Comparison of ENCODE assay signal across 10 mouse cellular contexts in the genomic region with DNA sequence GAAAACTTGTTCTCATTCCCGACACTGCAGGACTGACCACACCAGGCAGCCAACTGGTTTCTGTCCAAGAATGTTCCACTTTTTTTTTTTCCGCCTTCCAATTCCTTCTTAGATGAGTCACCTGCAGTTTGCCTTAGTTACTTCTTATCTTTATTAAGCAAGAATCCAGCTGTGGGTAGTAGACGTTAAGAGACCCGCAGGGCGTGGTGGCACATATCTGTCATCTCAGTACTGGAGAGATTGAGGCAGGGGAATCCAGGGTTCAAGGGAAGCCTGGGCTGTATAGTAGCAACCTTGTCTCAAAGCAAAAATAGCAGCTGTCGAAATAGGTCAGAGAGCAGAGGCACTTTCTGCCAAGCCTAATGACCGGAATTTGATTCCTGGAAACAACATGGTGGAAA. TPM values are rescaled to one million over a fixed set of nuclear protein-coding genes. Genes with fewer than 3 reads are reported as not detected.
A peak's percentile ranks its signal among the peaks of the same experiment; 100 is the strongest.
DNase-seq lines count a peak whose midpoint lies in the region; ATAC-seq lines count a peak whose summit lies in the region.
"Had no signal": no experiment of that assay in that cellular context is flagged by ENCODE, and none has a peak within 500 bp of the region (broad histone marks: within the 10 kb centered on the region; RNA-seq: fewer than 3 reads in every experiment).

No protein-coding gene starts in this region.

- 48% methylated on average over 7 of the region's 7 CpGs for WGBS in heart, embryonic 11.5 days (ENCODE audit: insufficient replicate concordance)
- 75% methylated on average over 7 of the region's 7 CpGs for WGBS in intestine, embryonic 14.5 days
- WGBS in midbrain, embryonic 16.5 days, result 92% methylated on average over 7 of the region's 7 CpGs

- no peak overlapping the region for H3K9ac ChIP-seq in heart, embryonic 11.5 days (ENCODE audit: low read depth, low read length)
- H3K9ac ChIP-seq in intestine, embryonic 14.5 days (ENCODE audit: low read length), result no peak overlapping the region
- H3K9ac ChIP-seq in midbrain, embryonic 16.5 days (ENCODE audit: low read depth, low read length), result no peak overlapping the region
- H3K9ac ChIP-seq: embryonic facial prominence, embryonic 13.5 days had no signal

- no peak overlapping the region for H3K27ac ChIP-seq in heart, embryonic 11.5 days (ENCODE audit: low read depth, low read length)
- H3K27ac ChIP-seq in intestine, embryonic 14.5 days (ENCODE audit: low read depth), result peak overlapping the region; percentile 24; the same call in 1 of the 2 replicates
- H3K27ac ChIP-seq in midbrain, embryonic 16.5 days (ENCODE audit: low read length), result no peak overlapping the region
- H3K27ac ChIP-seq: embryonic facial prominence, embryonic 13.5 days had no signal

- no peak for ATAC-seq in heart, embryonic 11.5 days (replicated peaks; ENCODE audit: insufficient number of reproducible peaks, low FRiP score, low TSS enrichment)
- peak; percentile 45; the same call in 1 of the 2 replicates for ATAC-seq in intestine, embryonic 14.5 days (replicated peaks; ENCODE audit: low FRiP score, low TSS enrichment, low read depth)
- peak; percentile 73 for ATAC-seq in megakaryocyte progenitor cell, adult 5-6 weeks (replicated peaks; ENCODE audit: poor library complexity)
- no peak for ATAC-seq in midbrain, embryonic 16.5 days

- H3K27me3 ChIP-seq in heart, embryonic 11.5 days (ENCODE audit: control insufficient read depth, insufficient read depth, low read length), result no peaks in the 10 kb centered on the region
- no peaks in the 10 kb centered on the region for H3K27me3 ChIP-seq in intestine, embryonic 14.5 days (replicated peaks; ENCODE audit: control insufficient read depth, insufficient read depth, low read length)
- H3K27me3 ChIP-seq in midbrain, embryonic 16.5 days (ENCODE audit: control insufficient read depth, insufficient read depth, low read depth, low read length), result no peaks in the 10 kb centered on the region
- H3K27me3 ChIP-seq: embryonic facial prominence, embryonic 13.5 days had no signal

- H3K36me3 ChIP-seq in heart, embryonic 11.5 days (ENCODE audit: control insufficient read depth, insufficient read depth, low read length), result no peaks in the 10 kb centered on the region
- 0 out of 2 replicates have a peak, but pooled peaks cover 3% of the 10 kb centered on the region for H3K36me3 ChIP-seq in intestine, embryonic 14.5 days (ENCODE audit: control insufficient read depth, insufficient read depth, low read length)
- no peaks in the 10 kb centered on the region for H3K36me3 ChIP-seq in midbrain, embryonic 16.5 days (ENCODE audit: control insufficient read depth, insufficient read depth, low read length)

- peaks cover 19% of the 10 kb centered on the region for H3K4me1 ChIP-seq in heart, embryonic 11.5 days (ENCODE audit: control insufficient read depth, insufficient read depth, low read length)
- no peaks in the 10 kb centered on the region; the same call in 1 of the 2 replicates for H3K4me1 ChIP-seq in intestine, embryonic 14.5 days (replicated peaks; ENCODE audit: control insufficient read depth, insufficient read depth, low read length)
- H3K4me1 ChIP-seq in midbrain, embryonic 16.5 days (ENCODE audit: control insufficient read depth, insufficient read depth, low read length), result peaks cover 16% of the 10 kb centered on the region

- H3K9me3 ChIP-seq in heart, embryonic 11.5 days (replicated peaks; ENCODE audit: control insufficient read depth, low read length), result no peaks in the 10 kb centered on the region
- H3K9me3 ChIP-seq in intestine, embryonic 14.5 days (ENCODE audit: control insufficient read depth, low read length), result no peaks in the 10 kb centered on the region
- no peaks in the 10 kb centered on the region for H3K9me3 ChIP-seq in midbrain, embryonic 16.5 days (replicated peaks; ENCODE audit: control insufficient read depth, low read length, poor library complexity, severe bottlenecking)
- H3K9me3 ChIP-seq: embryonic facial prominence, embryonic 13.5 days had no signal

- peak; percentile 97 for DNase-seq in heart, adult 11 months
- peak; percentile 78 for DNase-seq in adipocyte (ENCODE audit: low spot score)
- no peak for DNase-seq in intestine, embryonic 14.5 days (ENCODE audit: low spot score)
- DNase-seq in natural killer cell, adult 2 months (ENCODE audit: low spot score in 2 of 2), result no peak
- DNase-seq in layer of hippocampus, postnatal 36 days, result no peak

- no peak overlapping the region for H3K4me3 ChIP-seq in heart, embryonic 11.5 days (ENCODE audit: low read depth, low read length)
- no peak overlapping the region for H3K4me3 ChIP-seq in intestine, embryonic 14.5 days (ENCODE audit: low read depth, low read length)
- H3K4me3 ChIP-seq in midbrain, embryonic 16.5 days (ENCODE audit: low read depth, low read length), result no peak overlapping the region
- H3K4me3 ChIP-seq: embryonic facial prominence, embryonic 13.5 days had no signal

- no peak overlapping the region for H3K4me2 ChIP-seq in heart, embryonic 11.5 days
- H3K4me2 ChIP-seq in intestine, embryonic 14.5 days (ENCODE audit: low read length), result no peak overlapping the region
- no peak overlapping the region for H3K4me2 ChIP-seq in midbrain, embryonic 16.5 days (ENCODE audit: low read length)
- H3K4me2 ChIP-seq: embryonic facial prominence, embryonic 13.5 days had no signal

RNA-seq across cellular contexts. Expression of a gene that starts 19.1 kb away (rescaled TPM):
- 5.3 and 6.2 TPM in 2 replicates for polyA plus RNA-seq in heart, embryonic 11.5 days (2014; fragmentation: Nextera tagmentation; extraction: Ambion mirVana)
- 8.6 and 10.7 TPM in 2 replicates for polyA plus RNA-seq in intestine, embryonic 14.5 days (2014; fragmentation: Nextera tagmentation; extraction: Ambion mirVana)
- 22.6 and 28.9 TPM in 2 replicates for total RNA-seq in megakaryocyte progenitor cell, adult 5-6 weeks (2015)
- total RNA-seq in megakaryocyte progenitor cell, adult 5-6 weeks (2017), result 22.9 and 25.5 TPM in 2 replicates
- 12.0 and 12.1 TPM in 2 replicates for polyA plus RNA-seq in midbrain, embryonic 16.5 days (2015; fragmentation: Nextera tagmentation; extraction: Ambion mirVana)
- total RNA-seq in layer of hippocampus, postnatal 36 days (2021), result 10 to 100 TPM; 46.0 to 50.5 TPM

RNA-seq across cellular contexts. Expression of a gene that starts 55.6 kb away (rescaled TPM):
- polyA plus RNA-seq in heart, embryonic 11.5 days (2014; fragmentation: Nextera tagmentation; extraction: Ambion mirVana), result 2.7 and 3.1 TPM in 2 replicates
- polyA plus RNA-seq in intestine, embryonic 14.5 days (2014; fragmentation: Nextera tagmentation; extraction: Ambion mirVana), result 4.2 and 5.1 TPM in 2 replicates
- 0.83 and 2.5 TPM in 2 replicates for total RNA-seq in megakaryocyte progenitor cell, adult 5-6 weeks (2015)
- total RNA-seq in megakaryocyte progenitor cell, adult 5-6 weeks (2017), result 0.79 and 3.8 TPM in 2 replicates
- 4.5 and 5.0 TPM in 2 replicates for polyA plus RNA-seq in midbrain, embryonic 16.5 days (2015; fragmentation: Nextera tagmentation; extraction: Ambion mirVana)
- 1 to 10 TPM in 1 of 2 experiments, under 1 TPM in 1; 0.94 to 1.4 TPM for total RNA-seq in layer of hippocampus, postnatal 36 days (2021)

RNA-seq across cellular contexts. Expression of a gene that starts 58.7 kb away (rescaled TPM):
- polyA plus RNA-seq in heart, embryonic 11.5 days (2014; fragmentation: Nextera tagmentation; extraction: Ambion mirVana), result 0.10 TPM in 1 of 2 replicates, not detected in the other
- polyA plus RNA-seq in intestine, embryonic 14.5 days (2014; fragmentation: Nextera tagmentation; extraction: Ambion mirVana), result 0.34 TPM in 1 of 2 replicates, not detected in the other
- total RNA-seq in megakaryocyte progenitor cell, adult 5-6 weeks (2015), result 6.6 and 10.0 TPM in 2 replicates
- 16.5 and 23.9 TPM in 2 replicates for total RNA-seq in megakaryocyte progenitor cell, adult 5-6 weeks (2017)
- not detected in 2 replicates for polyA plus RNA-seq in midbrain, embryonic 16.5 days (2015; fragmentation: Nextera tagmentation; extraction: Ambion mirVana)
- total RNA-seq in layer of hippocampus, postnatal 36 days (2021), result under 1 TPM in 1 of 2 experiments, not detected in 1; 0.25 TPM
- total RNA-seq: layer of hippocampus, adult 8-10 months had no signal
- polyA plus RNA-seq: embryonic facial prominence, embryonic 13.5 days had no signal

RNA-seq across cellular contexts. Expression of a gene that starts 58.8 kb away (rescaled TPM):
- not detected in 2 replicates for polyA plus RNA-seq in heart, embryonic 11.5 days (2014; fragmentation: Nextera tagmentation; extraction: Ambion mirVana)
- 0.12 TPM in 1 of 2 replicates, not detected in the other for polyA plus RNA-seq in intestine, embryonic 14.5 days (2014; fragmentation: Nextera tagmentation; extraction: Ambion mirVana)
- total RNA-seq in megakaryocyte progenitor cell, adult 5-6 weeks (2015), result 0.17 TPM in 1 of 2 replicates, not detected in the other
- 0.21 TPM in 1 of 2 replicates, not detected in the other for total RNA-seq in megakaryocyte progenitor cell, adult 5-6 weeks (2017)
- polyA plus RNA-seq in midbrain, embryonic 16.5 days (2015; fragmentation: Nextera tagmentation; extraction: Ambion mirVana), result 0.31 and 0.46 TPM in 2 replicates
- under 1 TPM; 0.45 to 0.58 TPM for total RNA-seq in layer of hippocampus, postnatal 36 days (2021)

Comparison
In these comparisons a context has a peak if more than half of its experiments do, and no peak if none do; other contexts are left out.
1. DNase-seq: peak in heart, adult 11 months (single experiment) and adipocyte (single experiment); none in intestine, embryonic 14.5 days (single experiment), natural killer cell, adult 2 months (0 of 2) and layer of hippocampus, postnatal 36 days (0 of 2).
2. ATAC-seq: peak in intestine, embryonic 14.5 days (single experiment) and megakaryocyte progenitor cell, adult 5-6 weeks (single experiment); none in heart, embryonic 11.5 days (single experiment) and midbrain, embryonic 16.5 days (single experiment).